Mouse (Mus musculus) bone marrow macrophage, adult 2 months (primary cell): Measurements from ENCODE around the gene Ptcd3. TPM values are rescaled to one million over a fixed set of nuclear protein-coding genes. Genes with fewer than 3 reads are reported as not detected.

ENCODE experiments used
- H3K27ac ChIP-seq: 2 replicates; pipeline ENCODE4 v1.5.1; 2012; ENCODE audit warnings: low read depth, low read length; ENCODE audit not compliant: insufficient read depth
- H3K4me1 ChIP-seq: 2 replicates; pipeline ENCODE4 v1.6.1; 2012; ENCODE audit warnings: low read length; ENCODE audit not compliant: control insufficient read depth, insufficient read depth
- H3K4me3 ChIP-seq: 2 replicates; pipeline ENCODE4 v1.5.1; 2012; ENCODE audit warnings: mild to moderate bottlenecking, low read length, moderate library complexity; ENCODE audit not compliant: insufficient read depth
- CTCF ChIP-seq: IDR thresholded peaks from 2 replicates; pipeline ENCODE4 v1.5.1; 2012; ENCODE audit warnings: low read depth, mild to moderate bottlenecking, low read length, moderate library complexity
- POLR2A ChIP-seq: IDR thresholded peaks from 2 replicates; pipeline ENCODE4 v1.6.1; 2012; ENCODE audit warnings: mild to moderate bottlenecking, low read depth, low read length, borderline replicate concordance
- polyA plus RNA-seq: library from polyadenylated mRNA; stranded (reverse); fragments of >200 nt; gene quantifications from 2 replicates; pipeline ENCODE4 v1.2.4, GENCODE M21; 2012; ENCODE audit not compliant: missing spikeins, insufficient read depth, insufficient read length

Gene Ptcd3
- polyA plus RNA-seq: 29.0 and 30.2 TPM in 2 replicates

DNA sequence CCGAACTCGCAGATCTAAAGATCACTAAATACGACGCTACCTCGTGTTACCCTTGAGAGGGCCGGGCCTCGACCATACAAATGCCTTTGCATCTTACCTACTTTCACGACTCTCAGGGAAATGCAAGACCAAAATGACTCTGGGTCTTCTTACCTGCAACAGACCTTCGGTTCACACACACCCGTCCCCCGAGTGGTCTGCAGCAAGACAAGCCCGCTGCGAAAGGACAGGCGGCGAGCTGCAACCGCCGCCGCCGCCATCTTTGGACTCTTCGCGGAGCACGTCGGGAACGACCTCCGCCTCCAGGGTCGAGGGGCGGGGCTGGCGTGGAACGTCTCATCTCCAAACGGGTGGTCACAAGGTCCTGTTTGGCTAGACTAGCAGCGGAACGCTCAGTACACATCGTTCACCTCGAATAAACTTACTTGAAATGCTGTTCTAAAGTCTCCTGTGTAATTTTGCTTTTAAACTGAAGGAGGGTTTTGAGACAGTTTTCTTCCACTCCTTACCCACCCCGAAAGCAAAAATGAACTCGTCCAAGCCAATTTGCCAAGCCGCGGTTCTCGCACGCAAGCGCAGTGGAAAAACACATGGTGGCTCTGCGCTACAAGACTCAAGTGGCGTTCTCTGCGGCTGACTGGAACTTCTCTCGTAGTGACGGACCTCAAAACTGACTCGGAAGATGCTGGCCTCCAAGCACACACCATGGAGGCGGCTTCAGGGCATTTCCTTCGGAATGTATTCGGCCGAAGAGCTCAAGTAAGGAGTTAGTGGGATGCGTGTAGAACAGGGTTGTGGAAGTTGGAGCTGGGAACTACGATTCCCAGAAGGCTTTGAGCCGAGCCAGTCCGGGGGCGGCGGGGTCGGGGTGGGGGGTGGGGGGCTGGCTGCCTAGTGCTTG lies at the start of gene Ptcd3, which contains the start of gene Polr1a:
Gene Ptcd3, minus strand, starts transcription at position 270 of the 901 bp plus-strand sequence.
Gene Polr1a, plus strand, starts transcription at position 573 of the 901 bp plus-strand sequence.
- H3K27ac ChIP-seq: peak within 1 kb of the TSS; percentile 76
- peak within 1 kb of the TSS; percentile 74 for H3K4me3 ChIP-seq
- peaks cover 18% of the 10 kb centered on the region for H3K4me1 ChIP-seq
- no peak for TF ChIP-seq CTCF
- TF ChIP-seq POLR2A: no peak

DNA sequence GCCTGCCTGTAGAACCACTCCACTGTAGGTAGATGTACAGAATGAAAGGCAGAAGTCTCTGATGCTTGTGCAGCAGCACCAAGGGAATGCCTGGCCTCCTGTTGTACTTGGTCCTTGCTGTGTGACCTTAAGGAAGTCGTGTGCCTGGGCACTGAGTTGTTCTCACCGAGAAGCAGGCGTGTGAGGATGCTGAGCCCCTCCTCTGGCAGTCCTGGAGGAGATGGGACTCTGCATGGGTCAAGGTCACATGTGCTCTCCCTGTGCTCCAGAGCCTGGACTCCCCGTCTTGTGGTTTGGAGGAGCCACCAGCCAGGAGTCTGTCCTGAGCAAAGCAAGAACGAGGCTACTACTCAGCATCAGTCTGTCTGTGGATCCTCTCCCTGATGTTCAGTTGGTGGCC lies 42.6 kb upstream of the Ptcd3 start:
- Histone ChIP-seq H3K4me1 (peaks cover 42% of the 10 kb centered on the region), H3K27ac (peak overlapping the region; percentile 85), H3K4me3 (no peak overlapping the region)
- TF ChIP-seq CTCF (no peak), POLR2A (no peak)

DNA sequence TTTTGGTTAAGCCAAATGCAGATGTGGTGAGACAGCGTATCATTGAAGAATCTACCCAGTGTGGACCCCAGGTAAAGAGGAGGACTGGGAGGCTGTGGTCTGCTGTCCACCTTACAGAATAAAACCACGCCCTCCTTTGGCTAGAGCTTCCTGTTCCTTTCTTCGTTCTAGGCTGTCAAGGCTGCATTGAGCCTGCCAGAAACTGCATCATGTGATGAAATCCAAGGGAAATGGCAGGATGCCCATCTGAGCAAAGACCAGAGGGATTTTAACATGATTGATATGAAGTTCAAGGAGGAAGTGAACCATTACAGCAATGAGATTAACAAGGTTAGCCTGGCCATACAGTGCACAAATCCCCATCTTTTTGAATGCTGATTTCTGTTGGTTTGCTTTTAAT lies 42.0 kb upstream of the Ptcd3 start:
- Histone ChIP-seq H3K27ac (peak overlapping the region; percentile 86), H3K4me3 (no peak overlapping the region), H3K4me1 (peaks cover 42% of the 10 kb centered on the region)
- no peak for TF ChIP-seq POLR2A
- TF ChIP-seq CTCF: no peak

DNA sequence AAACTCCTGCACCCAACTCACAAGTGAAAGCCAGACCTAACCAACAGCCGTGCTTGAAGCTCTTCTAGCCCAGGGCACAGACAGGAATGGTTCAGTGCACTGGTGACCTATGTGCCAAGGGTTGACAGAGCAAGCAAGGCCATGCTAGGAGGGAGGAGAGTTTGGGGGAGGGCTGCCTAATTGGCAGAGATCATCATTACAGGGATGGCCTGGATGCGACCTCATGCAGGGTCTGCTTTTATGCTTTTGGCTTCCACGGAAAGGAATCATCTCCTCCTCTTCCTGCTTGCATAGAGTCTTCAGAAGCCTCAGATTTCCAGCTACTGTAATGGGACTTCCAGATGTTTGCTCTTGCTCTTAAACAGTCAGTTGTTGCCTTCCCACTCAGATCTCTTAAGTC lies 41.2 kb upstream of the Ptcd3 start:
- peak overlapping the region; percentile 86 for H3K27ac ChIP-seq
- no peak overlapping the region for H3K4me3 ChIP-seq
- TF ChIP-seq CTCF: no peak
- no peak for TF ChIP-seq POLR2A
- peaks cover 42% of the 10 kb centered on the region for H3K4me1 ChIP-seq

DNA sequence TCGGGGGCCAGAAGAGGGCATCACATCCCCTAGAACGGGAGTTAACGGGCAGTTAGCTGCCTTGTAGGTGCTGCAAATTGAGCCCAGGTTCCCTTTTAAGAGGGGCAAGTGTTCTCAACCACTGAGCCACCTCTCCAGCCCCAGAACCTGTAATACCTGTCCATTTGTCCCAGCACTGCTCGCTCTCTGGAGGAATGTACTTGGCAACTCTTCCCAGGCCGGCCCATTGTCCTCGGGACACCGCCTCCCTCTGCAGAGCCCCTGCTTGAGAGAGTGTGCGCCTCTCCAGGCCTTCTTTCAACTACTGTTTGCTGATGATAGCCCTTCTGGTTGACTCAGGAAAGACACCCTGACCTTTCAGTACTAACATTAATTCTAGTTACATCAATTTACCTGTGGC lies 37.6 kb upstream of the Ptcd3 start:
- peaks cover 20% of the 10 kb centered on the region for H3K4me1 ChIP-seq
- TF ChIP-seq CTCF (peak; percentile 27; the same call in 1 of the 2 replicates), POLR2A (no peak)

DNA sequence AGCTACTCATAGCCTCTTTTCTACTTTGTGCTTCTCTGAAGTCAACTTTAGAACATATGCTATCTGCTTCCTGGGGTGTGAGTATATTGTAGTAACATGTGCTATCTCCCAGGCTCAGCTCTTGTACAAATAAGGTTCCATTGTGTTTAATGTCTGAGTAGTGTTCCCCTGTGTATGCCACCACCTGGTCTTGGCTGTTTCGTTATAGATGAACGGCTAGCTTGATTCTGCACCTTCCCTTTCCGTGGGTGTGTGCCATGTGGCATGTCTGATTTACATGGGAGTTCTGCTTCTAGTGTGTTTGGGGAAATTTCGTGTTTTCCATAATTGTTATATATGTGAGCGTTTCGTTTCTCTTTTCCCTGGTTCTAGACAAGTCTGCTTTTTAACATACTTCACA lies 36.6 kb upstream of the Ptcd3 start:
- H3K4me3 ChIP-seq: no peak overlapping the region
- H3K4me1 ChIP-seq: peaks cover 13% of the 10 kb centered on the region
- no peak overlapping the region for H3K27ac ChIP-seq
- no peak for TF ChIP-seq POLR2A
- no peak for TF ChIP-seq CTCF

More for the DNA sequence above, 37.6 kb upstream of the Ptcd3 start:
- Histone ChIP-seq H3K27ac (no peak overlapping the region), H3K4me3 (no peak overlapping the region)

DNA sequence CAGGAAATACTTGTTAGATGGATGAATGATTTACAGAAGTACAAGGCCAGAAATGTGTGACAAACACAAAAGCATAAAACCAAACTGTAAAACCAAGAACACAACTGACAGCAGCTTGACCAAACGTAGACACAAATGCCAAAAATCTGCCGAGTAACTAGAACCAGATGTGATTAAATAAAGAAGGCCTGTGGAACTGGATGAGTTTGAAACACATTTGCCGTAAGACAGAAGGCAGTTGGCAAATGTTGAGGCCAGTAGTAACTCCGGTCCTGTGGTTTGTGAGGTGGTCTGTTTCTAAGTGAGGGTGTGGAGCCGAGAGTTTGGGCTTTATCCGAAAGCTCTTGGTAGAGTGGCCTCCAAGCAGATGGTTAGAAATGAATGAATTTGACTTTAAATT lies 32.4 kb upstream of the Ptcd3 start:
- Histone ChIP-seq H3K4me1 (no peaks in the 10 kb centered on the region), H3K4me3 (no peak overlapping the region), H3K27ac (no peak overlapping the region)
- TF ChIP-seq CTCF (no peak), POLR2A (no peak)

DNA sequence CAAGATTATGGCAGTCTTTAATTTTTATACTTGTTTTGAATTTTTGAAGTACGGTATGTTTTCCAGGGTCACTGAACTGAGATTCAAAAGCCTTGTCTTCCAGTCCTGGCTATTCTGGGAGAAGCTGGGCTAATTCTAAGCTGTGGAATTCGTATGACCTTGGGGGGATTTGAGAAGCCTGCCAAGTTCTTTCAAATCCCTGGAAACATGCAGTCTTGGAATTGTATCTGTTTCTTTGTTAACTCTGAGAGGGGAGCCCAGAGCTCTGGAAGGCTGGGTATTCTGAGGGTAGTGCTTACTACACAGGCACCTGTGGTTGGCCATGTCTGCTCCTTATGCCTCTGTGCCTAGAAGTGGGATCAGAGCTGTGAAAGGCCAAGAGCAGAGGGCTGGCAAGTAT lies 27.2 kb upstream of the Ptcd3 start:
- H3K4me1 ChIP-seq: peaks cover 9% of the 10 kb centered on the region
- no peak overlapping the region for H3K4me3 ChIP-seq
- no peak overlapping the region for H3K27ac ChIP-seq
- TF ChIP-seq POLR2A (no peak), CTCF (no peak)

DNA sequence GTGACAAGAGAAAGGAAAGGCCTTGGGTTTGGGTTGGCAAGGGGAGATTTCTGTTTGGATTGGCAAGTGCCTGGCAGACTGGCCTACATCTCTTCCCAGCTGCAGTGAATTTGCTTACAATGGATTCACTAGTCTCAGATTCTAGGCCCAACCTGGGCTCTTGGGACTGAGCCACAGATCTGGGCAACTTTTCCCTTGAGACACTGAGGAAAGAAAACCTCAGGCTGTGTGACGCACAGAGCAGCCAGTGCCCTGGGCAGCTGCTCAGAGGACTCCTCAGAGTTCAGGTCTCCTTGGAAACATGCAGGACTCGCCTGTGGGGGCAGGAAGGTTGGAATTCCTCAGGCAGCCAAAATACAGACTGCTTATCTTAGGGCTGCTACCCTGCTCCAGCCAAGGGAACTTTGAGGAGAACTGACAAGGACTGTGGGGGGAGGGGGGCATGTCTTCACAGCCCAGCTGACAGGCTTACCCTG lies 25.6 kb upstream of the Ptcd3 start:
- TF ChIP-seq POLR2A: no peak
- no peak for TF ChIP-seq CTCF
- H3K4me3 ChIP-seq: no peak overlapping the region
- H3K4me1 ChIP-seq: peaks cover 22% of the 10 kb centered on the region
- no peak overlapping the region for H3K27ac ChIP-seq

DNA sequence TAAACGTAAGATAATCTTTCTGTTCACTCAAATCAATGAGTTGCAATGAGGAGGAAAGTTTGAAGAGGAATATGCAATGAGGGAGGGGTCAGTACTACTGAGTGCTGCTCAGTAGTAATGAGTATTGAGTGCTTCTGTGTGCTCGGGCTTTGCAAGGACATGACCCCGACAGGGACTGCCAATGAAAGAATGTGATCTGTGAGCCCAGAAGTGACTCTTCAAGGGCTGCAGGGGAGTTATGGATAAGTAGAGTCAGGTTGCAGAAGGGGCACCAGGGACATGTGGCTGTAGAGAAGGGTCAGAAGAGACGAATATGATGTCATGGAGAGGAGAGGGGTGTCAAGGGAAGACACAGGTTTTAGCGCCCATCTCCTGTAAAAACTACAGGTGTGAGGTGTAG lies 23.8 kb upstream of the Ptcd3 start:
- TF ChIP-seq POLR2A (no peak), CTCF (no peak)
- H3K4me3 ChIP-seq: no peak overlapping the region
- H3K27ac ChIP-seq: no peak overlapping the region
- H3K4me1 ChIP-seq: peaks cover 23% of the 10 kb centered on the region
